Mouse (Mus musculus): ENCODE results near the gene Tepp. TPM values are rescaled to one million over a fixed set of nuclear protein-coding genes. Genes with fewer than 3 reads are reported as not detected.
A peak's percentile ranks its signal among the peaks of the same experiment; 100 is the strongest.

Gene Tepp
- 0.80 and 1.0 TPM in 2 replicates for polyA plus RNA-seq (2014; fragmentation: Nextera tagmentation; extraction: Ambion mirVana)

DNA sequence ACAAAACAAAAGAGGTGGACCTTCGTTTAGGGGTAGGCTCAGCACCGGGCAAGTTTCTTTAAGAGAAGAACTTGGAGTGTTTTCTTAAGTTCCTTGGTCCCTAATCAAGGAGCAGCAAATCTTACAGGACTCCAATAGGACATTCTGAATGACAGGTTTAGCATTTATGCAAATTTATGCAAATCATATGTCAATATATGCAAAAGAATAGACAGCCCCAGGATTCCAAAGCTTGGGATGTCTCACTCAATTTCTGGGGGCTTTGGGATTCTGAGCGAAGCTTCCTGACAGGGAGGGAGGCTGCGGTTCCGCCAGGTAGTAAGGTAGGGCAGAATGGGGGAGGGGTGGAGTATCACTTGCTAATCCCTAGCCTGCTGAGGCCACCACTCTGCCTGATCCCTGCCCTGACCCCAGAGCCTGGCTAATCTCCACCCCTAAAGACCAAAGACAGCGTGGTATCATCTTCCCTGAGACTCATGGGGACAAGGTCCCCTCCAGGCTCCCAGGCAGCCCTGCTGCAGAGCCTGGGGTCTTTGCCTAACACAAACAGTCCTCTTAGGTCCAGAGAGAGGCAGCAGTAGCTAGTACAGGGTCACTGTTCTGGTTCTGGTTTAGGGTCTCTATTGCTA, at the start of gene Tepp:
TSS of gene Tepp (plus strand) at position 225 of the 629 bp plus-strand sequence.
- DNase-seq (ENCODE audit: low spot score): peak; percentile 58
- Histone ChIP-seq H3K36me3 (ENCODE audit: control insufficient read depth, insufficient read depth, low read length) (no peaks in the 10 kb centered on the region), H3K27me3 (replicated peaks; ENCODE audit: control insufficient read depth, insufficient read depth, low read length) (no peaks in the 10 kb centered on the region), H3K4me3 (ENCODE audit: low read depth, low read length) (no peak within 1 kb of the TSS), H3K9ac (ENCODE audit: low read length) (no peak within 1 kb of the TSS), H3K27ac (ENCODE audit: low read depth, low read length) (peak within 1 kb of the TSS; percentile 33; the same call in 1 of the 2 replicates), H3K9me3 (replicated peaks; ENCODE audit: control insufficient read depth, low read length) (no peaks in the 10 kb centered on the region), H3K4me1 (ENCODE audit: control insufficient read depth, insufficient read depth, low read length) (peaks cover 4% of the 10 kb centered on the region; the same call in 1 of the 2 replicates), H3K4me2 (ENCODE audit: low read length) (0 out of 2 replicates have a peak within 1 kb of the TSS, but pooled peaks have one; percentile 7)
- peak; percentile 73 for ATAC-seq
- WGBS: 17% methylated on average over 6 of the region's 6 CpGs

DNA sequence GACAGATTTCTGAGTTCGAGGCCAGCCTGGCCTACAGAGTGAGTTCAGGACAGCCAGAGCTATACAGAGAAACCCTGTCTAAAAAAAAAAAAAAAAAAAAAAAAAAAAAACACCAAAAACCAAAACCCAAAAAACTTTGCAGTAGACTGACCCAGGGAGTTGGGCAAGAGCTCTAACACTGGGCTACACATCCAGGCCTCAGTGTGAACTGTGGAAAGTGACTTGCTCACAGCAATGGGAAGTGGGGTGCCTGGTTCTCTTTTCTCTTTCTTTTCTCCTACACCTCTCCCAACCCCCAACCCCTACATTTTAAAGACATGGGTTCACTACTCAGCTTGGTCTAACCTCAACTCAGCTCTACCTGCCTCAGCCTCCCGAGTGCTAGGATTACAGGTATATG, 48.2 kb upstream of the Tepp start:
- no peaks in the 10 kb centered on the region for H3K27me3 ChIP-seq (replicated peaks; ENCODE audit: control insufficient read depth, insufficient read depth, low read length)
- ATAC-seq: no peak
- no peak overlapping the region for H3K27ac ChIP-seq (ENCODE audit: low read depth, low read length)
- DNase-seq (ENCODE audit: low spot score): no peak
- H3K4me1 ChIP-seq (ENCODE audit: control insufficient read depth, insufficient read depth, low read length): no peaks in the 10 kb centered on the region
- no peaks in the 10 kb centered on the region for H3K36me3 ChIP-seq (ENCODE audit: control insufficient read depth, insufficient read depth, low read length)
- H3K9me3 ChIP-seq (replicated peaks; ENCODE audit: control insufficient read depth, low read length): no peaks in the 10 kb centered on the region
- WGBS: 80% methylated on average over 2 of the region's 2 CpGs
- no peak overlapping the region for H3K4me3 ChIP-seq (ENCODE audit: low read depth, low read length)
- no peak overlapping the region for H3K4me2 ChIP-seq (ENCODE audit: low read length)
- no peak overlapping the region for H3K9ac ChIP-seq (ENCODE audit: low read length)

DNA sequence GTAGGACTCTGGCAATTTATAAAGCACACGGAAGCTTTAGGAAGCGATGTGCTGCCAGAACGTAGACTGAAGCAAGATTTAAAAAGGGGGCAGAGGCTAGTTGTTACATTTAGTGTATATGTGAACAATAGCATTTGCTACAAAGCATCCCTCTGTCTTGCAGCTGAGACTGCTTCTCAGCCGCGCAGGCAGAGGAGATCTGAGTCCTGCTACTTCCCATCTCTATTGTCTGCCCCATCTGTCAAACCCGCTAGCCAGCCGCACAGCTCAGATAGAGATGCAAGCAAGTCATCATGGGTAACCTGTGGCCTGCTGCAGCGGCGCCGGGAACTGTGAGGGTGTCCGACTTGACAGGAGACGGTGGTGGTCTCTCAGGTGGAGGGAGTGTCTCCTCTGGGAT, 39.9 kb upstream of the Tepp start:
- H3K4me3 ChIP-seq (ENCODE audit: low read depth, low read length): no peak overlapping the region
- no peaks in the 10 kb centered on the region for H3K9me3 ChIP-seq (replicated peaks; ENCODE audit: control insufficient read depth, low read length)
- H3K27ac ChIP-seq (ENCODE audit: low read depth, low read length): no peak overlapping the region
- WGBS: 74% methylated on average over 12 of the region's 12 CpGs
- ATAC-seq: no peak
- no peaks in the 10 kb centered on the region for H3K27me3 ChIP-seq (replicated peaks; ENCODE audit: control insufficient read depth, insufficient read depth, low read length)
- no peak overlapping the region for H3K4me2 ChIP-seq (ENCODE audit: low read length)
- H3K4me1 ChIP-seq (ENCODE audit: control insufficient read depth, insufficient read depth, low read length): no peaks in the 10 kb centered on the region
- 0 out of 2 replicates have a peak overlapping the region, but pooled peaks have one; percentile 5 for H3K9ac ChIP-seq (ENCODE audit: low read length)
- H3K36me3 ChIP-seq (ENCODE audit: control insufficient read depth, insufficient read depth, low read length): no peaks in the 10 kb centered on the region
- peak; percentile 28 for DNase-seq (ENCODE audit: low spot score)

DNA sequence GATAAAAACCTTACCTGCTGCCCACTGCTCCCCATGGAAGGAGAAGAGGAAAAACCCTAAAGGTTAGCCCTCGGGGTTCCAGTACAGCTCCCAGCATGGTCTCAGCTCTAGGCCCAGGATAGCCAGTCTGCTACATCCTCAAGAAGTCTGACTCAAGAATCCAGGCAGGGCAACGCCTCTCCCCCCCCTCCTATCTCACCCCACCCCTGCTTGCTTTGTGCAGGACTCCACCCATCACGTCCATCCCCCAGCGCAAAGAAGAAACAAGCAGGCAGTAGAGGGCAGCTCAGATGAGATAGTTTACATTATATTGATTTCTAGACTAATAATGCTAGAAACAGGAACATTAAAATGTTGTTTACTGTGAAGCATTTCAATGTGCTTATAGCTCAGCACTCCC, 38.5 kb upstream of the Tepp start:
- Histone ChIP-seq H3K9ac (ENCODE audit: low read length) (no peak overlapping the region), H3K4me1 (ENCODE audit: control insufficient read depth, insufficient read depth, low read length) (no peaks in the 10 kb centered on the region), H3K36me3 (ENCODE audit: control insufficient read depth, insufficient read depth, low read length) (no peaks in the 10 kb centered on the region), H3K9me3 (replicated peaks; ENCODE audit: control insufficient read depth, low read length) (no peaks in the 10 kb centered on the region), H3K27ac (ENCODE audit: low read depth, low read length) (no peak overlapping the region), H3K27me3 (replicated peaks; ENCODE audit: control insufficient read depth, insufficient read depth, low read length) (no peaks in the 10 kb centered on the region), H3K4me3 (ENCODE audit: low read depth, low read length) (no peak overlapping the region), H3K4me2 (ENCODE audit: low read length) (no peak overlapping the region)
- no peak for ATAC-seq
- 29% methylated on average over 4 of the region's 4 CpGs for WGBS
- no peak for DNase-seq (ENCODE audit: low spot score)

DNA sequence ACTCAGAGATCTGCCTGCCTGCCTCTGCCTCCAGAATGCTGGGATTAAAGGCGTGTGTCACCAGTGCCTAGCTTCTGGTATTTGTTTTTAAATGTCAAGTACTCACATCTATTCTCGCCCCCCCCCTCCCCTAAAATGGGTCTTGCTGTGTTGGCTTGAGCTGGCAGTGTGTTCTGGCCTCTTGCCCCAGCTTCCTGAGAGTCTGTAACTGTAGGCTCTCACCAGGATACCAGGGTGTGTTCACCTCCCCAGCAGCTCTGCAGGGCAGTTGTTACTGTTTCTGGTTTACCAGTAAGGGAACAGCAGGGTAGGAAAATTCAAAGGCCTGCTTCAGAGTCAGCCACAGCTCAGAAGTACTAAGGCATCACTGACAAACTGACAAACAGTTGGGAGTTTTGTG, 37.5 kb upstream of the Tepp start:
- ATAC-seq (no peak), DNase-seq (ENCODE audit: low spot score) (peak; percentile 27)
- H3K9me3 ChIP-seq (replicated peaks; ENCODE audit: control insufficient read depth, low read length): no peaks in the 10 kb centered on the region
- WGBS: 46% methylated on average over 2 of the region's 2 CpGs
- no peak overlapping the region for H3K27ac ChIP-seq (ENCODE audit: low read depth, low read length)
- no peaks in the 10 kb centered on the region for H3K27me3 ChIP-seq (replicated peaks; ENCODE audit: control insufficient read depth, insufficient read depth, low read length)
- no peaks in the 10 kb centered on the region for H3K4me1 ChIP-seq (ENCODE audit: control insufficient read depth, insufficient read depth, low read length)
- H3K4me3 ChIP-seq (ENCODE audit: low read depth, low read length): no peak overlapping the region
- H3K36me3 ChIP-seq (ENCODE audit: control insufficient read depth, insufficient read depth, low read length): no peaks in the 10 kb centered on the region
- H3K4me2 ChIP-seq (ENCODE audit: low read length): no peak overlapping the region
- no peak overlapping the region for H3K9ac ChIP-seq (ENCODE audit: low read length)

DNA sequence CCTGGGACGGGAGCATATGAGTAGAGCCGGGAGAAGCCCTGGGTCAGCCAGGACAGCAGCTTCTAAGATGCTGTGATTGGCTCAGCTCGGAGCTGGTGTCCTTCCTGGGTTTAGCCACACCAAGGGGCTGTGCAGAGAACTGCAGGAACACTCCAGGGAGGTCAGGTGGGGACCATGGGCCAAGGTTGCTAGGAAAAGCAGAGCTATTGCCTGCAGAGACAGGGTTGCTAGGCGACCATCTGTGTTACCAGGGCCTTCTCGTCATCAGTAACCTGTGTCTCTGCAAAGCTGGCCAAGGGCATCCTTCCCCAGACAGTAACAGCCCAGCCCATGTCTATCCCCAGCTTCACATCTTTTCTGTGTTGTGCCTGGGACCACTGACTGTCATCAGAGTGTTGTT, 28.9 kb upstream of the Tepp start:
- H3K4me3 ChIP-seq (ENCODE audit: low read depth, low read length): no peak overlapping the region
- ATAC-seq: no peak
- peak; percentile 17 for DNase-seq (ENCODE audit: low spot score)

DNA sequence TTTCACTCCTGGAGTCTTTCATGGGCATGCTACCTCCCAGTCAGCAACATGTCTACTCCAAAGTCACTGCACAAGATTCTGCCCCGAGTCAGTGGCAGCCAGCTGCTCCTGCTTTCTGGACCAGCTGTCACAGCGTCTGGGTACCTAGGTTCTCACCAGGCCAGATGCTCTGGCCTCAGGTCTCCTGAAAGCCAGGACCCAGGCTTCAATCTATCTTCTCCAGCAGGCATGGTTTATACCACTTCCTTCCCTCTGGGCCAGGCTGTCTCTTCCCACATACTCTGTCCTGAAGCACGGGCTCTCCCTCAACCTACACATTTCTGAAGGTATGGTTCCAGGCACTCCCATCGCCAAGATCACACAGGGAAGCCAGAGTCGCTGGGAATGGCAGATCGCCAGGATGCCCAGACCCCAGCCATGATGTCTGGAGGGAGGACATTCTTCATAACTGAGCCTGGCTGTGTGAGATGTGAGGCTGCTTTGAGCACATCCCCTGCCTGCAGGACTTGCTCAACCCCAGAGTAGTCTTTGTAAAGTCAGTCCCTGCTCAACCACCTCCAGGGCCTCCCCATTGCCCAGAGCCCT, 21.2 kb upstream of the Tepp start:
- no peaks in the 10 kb centered on the region for H3K27me3 ChIP-seq (replicated peaks; ENCODE audit: control insufficient read depth, insufficient read depth, low read length)
- no peak overlapping the region for H3K4me2 ChIP-seq (ENCODE audit: low read length)
- no peaks in the 10 kb centered on the region for H3K9me3 ChIP-seq (replicated peaks; ENCODE audit: control insufficient read depth, low read length)
- H3K4me1 ChIP-seq (ENCODE audit: control insufficient read depth, insufficient read depth, low read length): 0 out of 2 replicates have a peak, but pooled peaks cover 2% of the 10 kb centered on the region
- 75% methylated on average over 6 of the region's 6 CpGs for WGBS
- DNase-seq (ENCODE audit: low spot score): no peak
- H3K9ac ChIP-seq (ENCODE audit: low read length): no peak overlapping the region
- H3K36me3 ChIP-seq (ENCODE audit: control insufficient read depth, insufficient read depth, low read length): no peaks in the 10 kb centered on the region
- H3K27ac ChIP-seq (ENCODE audit: low read depth, low read length): no peak overlapping the region
- ATAC-seq: no peak
- H3K4me3 ChIP-seq (ENCODE audit: low read depth, low read length): no peak overlapping the region

More for the DNA sequence above, 28.9 kb upstream of the Tepp start:
- Histone ChIP-seq H3K4me1 (ENCODE audit: control insufficient read depth, insufficient read depth, low read length) (no peaks in the 10 kb centered on the region; the same call in 1 of the 2 replicates), H3K4me2 (ENCODE audit: low read length) (no peak overlapping the region), H3K27me3 (replicated peaks; ENCODE audit: control insufficient read depth, insufficient read depth, low read length) (no peaks in the 10 kb centered on the region), H3K36me3 (ENCODE audit: control insufficient read depth, insufficient read depth, low read length) (no peaks in the 10 kb centered on the region), H3K9me3 (replicated peaks; ENCODE audit: control insufficient read depth, low read length) (no peaks in the 10 kb centered on the region), H3K27ac (ENCODE audit: low read depth, low read length) (no peak overlapping the region), H3K9ac (ENCODE audit: low read length) (no peak overlapping the region)
- 58% methylated on average over 5 of the region's 5 CpGs for WGBS

DNA sequence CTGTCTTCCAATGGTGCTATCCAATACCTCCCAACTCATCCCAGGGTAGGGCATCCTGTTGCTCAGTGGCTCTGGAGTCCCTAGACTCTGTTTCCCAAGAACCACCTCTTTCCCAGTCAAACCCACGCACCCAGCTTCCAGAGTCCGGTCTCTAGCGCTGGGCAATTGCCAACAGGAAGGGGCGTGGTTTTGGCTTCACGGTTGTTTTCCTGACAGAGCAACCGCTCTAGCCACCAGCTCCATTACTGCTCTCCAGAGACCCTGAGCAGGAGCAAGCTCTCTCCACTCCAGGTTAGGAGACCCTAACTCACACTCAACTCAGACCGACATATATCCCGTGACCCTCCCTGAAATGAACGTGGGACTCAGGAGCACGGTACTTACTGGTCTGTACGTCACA, 17.2 kb upstream of the Tepp start:
- DNase-seq (ENCODE audit: low spot score): peak; percentile 23
- WGBS: 83% methylated on average over 11 of the region's 11 CpGs
- no peak for ATAC-seq
- no peaks in the 10 kb centered on the region for H3K27me3 ChIP-seq (replicated peaks; ENCODE audit: control insufficient read depth, insufficient read depth, low read length)
- H3K27ac ChIP-seq (ENCODE audit: low read depth, low read length): 0 out of 2 replicates have a peak overlapping the region, but pooled peaks have one; percentile 1
- no peaks in the 10 kb centered on the region for H3K36me3 ChIP-seq (ENCODE audit: control insufficient read depth, insufficient read depth, low read length)
- H3K4me2 ChIP-seq (ENCODE audit: low read length): 0 out of 2 replicates have a peak overlapping the region, but pooled peaks have one; percentile 14
- no peak overlapping the region for H3K4me3 ChIP-seq (ENCODE audit: low read depth, low read length)
- H3K9ac ChIP-seq (ENCODE audit: low read length): no peak overlapping the region
- H3K4me1 ChIP-seq (ENCODE audit: control insufficient read depth, insufficient read depth, low read length): 0 out of 2 replicates have a peak, but pooled peaks cover 2% of the 10 kb centered on the region
- no peaks in the 10 kb centered on the region for H3K9me3 ChIP-seq (replicated peaks; ENCODE audit: control insufficient read depth, low read length)

DNA sequence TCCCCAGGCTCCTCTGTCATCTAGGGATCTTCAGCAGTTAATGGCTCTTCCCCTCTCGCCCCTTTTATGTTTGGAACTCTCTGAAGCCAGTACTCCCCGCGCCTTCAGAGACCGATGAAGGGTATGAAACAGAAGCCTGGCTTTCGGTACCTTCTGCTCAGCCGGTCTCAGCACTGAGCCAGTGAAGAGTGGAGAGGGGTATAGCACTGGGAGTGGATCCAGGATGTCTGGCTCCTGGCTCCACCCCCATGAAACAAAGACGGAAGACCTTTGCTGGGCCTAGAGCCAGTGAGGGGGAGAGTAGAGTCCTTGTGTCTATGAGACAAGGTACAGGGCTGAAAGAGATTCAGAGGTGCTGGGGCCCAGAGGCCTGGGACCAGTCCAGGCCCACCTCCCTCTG, 16.5 kb upstream of the Tepp start:
- Histone ChIP-seq H3K27ac (ENCODE audit: low read depth, low read length) (0 out of 2 replicates have a peak overlapping the region, but pooled peaks have one; percentile 1), H3K9me3 (replicated peaks; ENCODE audit: control insufficient read depth, low read length) (no peaks in the 10 kb centered on the region), H3K4me1 (ENCODE audit: control insufficient read depth, insufficient read depth, low read length) (0 out of 2 replicates have a peak, but pooled peaks cover 2% of the 10 kb centered on the region), H3K4me2 (ENCODE audit: low read length) (0 out of 2 replicates have a peak overlapping the region, but pooled peaks have one; percentile 14), H3K36me3 (ENCODE audit: control insufficient read depth, insufficient read depth, low read length) (no peaks in the 10 kb centered on the region), H3K4me3 (ENCODE audit: low read depth, low read length) (no peak overlapping the region), H3K9ac (ENCODE audit: low read length) (no peak overlapping the region), H3K27me3 (replicated peaks; ENCODE audit: control insufficient read depth, insufficient read depth, low read length) (no peaks in the 10 kb centered on the region)
- WGBS: 53% methylated on average over 7 of the region's 7 CpGs
- peak; percentile 58 for DNase-seq (ENCODE audit: low spot score)
- ATAC-seq: peak; percentile 66

Measured in forebrain, embryonic 14.5 days (tissue).